Mouse (Mus musculus) hindbrain, embryonic 13.5 days (tissue): ENCODE measurements at regions not wholly inside any gene's neighbourhood (a gene's known extent, or its start where the extent isn't known, plus 50 kb on each side); places are given as distances from the start of the nearest gene placed in this dataset.

Experiments used
- ATAC-seq: fragments of 200-750 bp; cut with Nextera tagmentation; 2 replicates; pipeline ENCODE4 v1.8.0; 2017; ENCODE audit warnings: moderate TSS enrichment; ENCODE audit not compliant: low FRiP score
- H3K27ac ChIP-seq: fragments of 300-500 bp; sonication (generic); 2 replicates; pipeline ENCODE4 v1.5.1; 2015; ENCODE audit warnings: inconsistent platforms, mild to moderate bottlenecking, moderate library complexity
- H3K27me3 ChIP-seq: fragments of 300-500 bp; sonication (generic); 2 replicates; pipeline ENCODE4 v1.6.1; 2015; ENCODE audit warnings: mild to moderate bottlenecking, inconsistent platforms
- H3K36me3 ChIP-seq: fragments of 300-500 bp; sonication (generic); 2 replicates; pipeline ENCODE4 v1.6.1; 2015; ENCODE audit warnings: mild to moderate bottlenecking, inconsistent platforms
- H3K4me1 ChIP-seq: fragments of 300-500 bp; sonication (generic); replicated peaks from 2 replicates; pipeline ENCODE4 v1.6.1; 2015; ENCODE audit warnings: inconsistent platforms
- H3K4me2 ChIP-seq: fragments of 300-500 bp; sonication (generic); 2 replicates; pipeline ENCODE4 v1.6.1; 2015; ENCODE audit warnings: inconsistent platforms, mild to moderate bottlenecking, moderate library complexity
- H3K4me3 ChIP-seq: fragments of 300-500 bp; sonication (generic); 2 replicates; pipeline ENCODE4 v1.5.1; 2015; ENCODE audit warnings: mild to moderate bottlenecking, inconsistent platforms
- H3K9ac ChIP-seq: fragments of 300-500 bp; sonication (generic); 2 replicates; pipeline ENCODE4 v1.6.1; 2015; ENCODE audit warnings: mild to moderate bottlenecking, inconsistent platforms
- H3K9me3 ChIP-seq: fragments of 300-500 bp; sonication (generic); 2 replicates; pipeline ENCODE4 v1.6.1; 2016; ENCODE audit warnings: inconsistent platforms
- WGBS: fragments of 180-500 bp; shearing (Covaris S2); methylation state at CpG from one replicate; pipeline ENCODE4 v1.1.7; 2015; 5-methylcytosine and 5-hydroxymethylcytosine counted together

DNA sequence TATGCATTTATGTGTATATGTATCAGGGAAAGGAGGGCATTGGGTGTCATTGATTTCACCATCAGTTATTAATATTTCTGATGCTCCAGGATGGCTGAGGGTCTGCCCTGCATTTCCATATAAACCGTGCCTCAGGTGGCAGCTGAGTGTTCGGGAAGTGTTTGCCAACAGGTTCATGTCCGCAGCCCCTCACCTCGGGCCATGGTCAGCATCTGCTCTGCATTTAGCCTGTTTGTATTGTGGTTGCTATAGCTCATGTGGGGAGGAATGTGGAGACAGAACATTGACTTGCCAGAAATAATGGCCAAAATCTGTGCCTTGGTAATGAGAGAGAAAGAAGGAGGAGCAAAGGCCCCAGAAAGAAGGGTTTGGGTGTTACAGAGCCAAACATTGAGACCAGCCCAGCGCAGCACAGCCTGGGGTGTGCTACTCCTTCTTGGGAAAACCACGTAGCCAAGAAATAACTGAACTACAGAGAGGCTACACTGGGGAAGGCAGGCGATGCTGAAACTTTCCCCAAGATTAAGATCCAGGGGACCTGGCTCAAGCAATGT is 338.0 kb downstream of the Agtpbp1 start:
- H3K9me3 ChIP-seq: no peaks in the 10 kb centered on the region
- no peaks in the 10 kb centered on the region for H3K36me3 ChIP-seq
- 84% methylated on average over 7 of the region's 7 CpGs for WGBS
- H3K9ac ChIP-seq: no peak overlapping the region
- no peak for ATAC-seq
- H3K4me3 ChIP-seq: no peak overlapping the region
- no peak overlapping the region for H3K4me2 ChIP-seq
- peaks cover 20% of the 10 kb centered on the region for H3K4me1 ChIP-seq
- no peak overlapping the region for H3K27ac ChIP-seq
- no peaks in the 10 kb centered on the region for H3K27me3 ChIP-seq

DNA sequence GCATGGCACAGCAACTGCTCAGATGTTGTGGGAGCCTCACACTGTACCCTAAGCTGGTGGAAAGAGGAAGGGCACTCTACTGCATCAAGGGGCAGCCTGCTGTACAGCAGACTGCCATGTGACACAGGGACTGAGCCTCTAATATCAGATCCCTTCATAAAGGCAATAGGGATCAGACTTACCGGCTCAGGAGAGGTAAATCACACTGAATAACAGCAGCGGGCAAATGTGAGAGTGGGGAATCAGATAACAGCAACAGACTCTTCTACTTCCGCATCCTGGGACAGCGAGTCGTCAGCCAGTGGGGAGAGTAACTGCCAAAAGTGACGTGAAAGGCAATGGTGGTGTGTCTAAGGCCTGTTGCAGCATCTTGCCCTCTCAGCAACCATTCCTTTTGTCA is 339.0 kb downstream of the Agtpbp1 start:
- Histone ChIP-seq H3K4me2 (no peak overlapping the region), H3K9ac (no peak overlapping the region), H3K4me3 (no peak overlapping the region), H3K36me3 (no peaks in the 10 kb centered on the region), H3K4me1 (peaks cover 10% of the 10 kb centered on the region), H3K9me3 (no peaks in the 10 kb centered on the region), H3K27me3 (no peaks in the 10 kb centered on the region), H3K27ac (no peak overlapping the region)
- ATAC-seq: no peak
- 78% methylated on average over 6 of the region's 6 CpGs for WGBS

DNA sequence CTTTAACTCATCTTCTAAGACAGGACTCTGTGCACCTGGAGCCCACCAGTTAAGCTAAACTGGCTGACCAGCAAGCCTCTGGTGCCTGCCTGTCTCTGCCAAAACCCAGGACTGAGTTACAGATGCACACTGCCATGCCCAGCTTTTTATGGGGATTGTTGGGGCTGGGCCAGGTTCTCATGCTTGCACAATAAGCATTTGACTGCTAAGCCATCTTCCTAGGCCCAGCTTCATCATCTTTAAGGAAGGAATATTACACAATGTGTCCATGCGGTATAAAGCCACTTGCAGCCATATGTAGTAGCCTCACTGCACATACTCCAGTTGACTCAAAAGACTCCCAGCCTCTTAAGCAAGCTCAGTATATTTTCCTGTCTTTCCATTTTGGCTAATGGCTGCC is 340.4 kb downstream of the Agtpbp1 start:
- no peak overlapping the region for H3K27ac ChIP-seq
- no peak overlapping the region for H3K4me3 ChIP-seq
- no peaks in the 10 kb centered on the region for H3K36me3 ChIP-seq
- H3K9ac ChIP-seq: no peak overlapping the region
- WGBS: 87% methylated on average over 1 of the region's 1 CpGs
- H3K27me3 ChIP-seq: no peaks in the 10 kb centered on the region
- ATAC-seq: no peak
- H3K4me2 ChIP-seq: no peak overlapping the region
- 0 out of 2 replicates have a peak, but pooled peaks cover 4% of the 10 kb centered on the region for H3K4me1 ChIP-seq
- no peaks in the 10 kb centered on the region for H3K9me3 ChIP-seq

DNA sequence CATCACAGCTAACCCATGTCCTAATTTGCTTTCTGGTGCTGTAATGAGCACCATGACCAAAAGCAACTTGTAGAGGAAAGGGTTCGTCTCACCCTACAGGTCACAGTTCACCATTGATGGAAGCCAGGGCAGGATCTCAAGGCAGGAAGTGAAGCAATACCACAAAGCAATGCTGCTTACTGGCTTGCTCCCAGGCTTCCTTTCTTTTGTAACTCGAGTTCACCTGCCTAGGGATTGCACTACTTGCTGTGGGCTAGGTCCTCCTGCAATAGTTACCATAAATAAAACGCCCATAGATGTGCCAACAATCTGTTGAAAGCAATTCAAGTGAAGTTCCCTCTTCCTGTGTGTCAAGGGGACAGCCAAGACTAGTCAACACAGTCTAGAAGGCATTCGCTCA is 342.4 kb downstream of the Agtpbp1 start:
- Histone ChIP-seq H3K9ac (no peak overlapping the region), H3K4me2 (no peak overlapping the region), H3K27ac (no peak overlapping the region)

DNA sequence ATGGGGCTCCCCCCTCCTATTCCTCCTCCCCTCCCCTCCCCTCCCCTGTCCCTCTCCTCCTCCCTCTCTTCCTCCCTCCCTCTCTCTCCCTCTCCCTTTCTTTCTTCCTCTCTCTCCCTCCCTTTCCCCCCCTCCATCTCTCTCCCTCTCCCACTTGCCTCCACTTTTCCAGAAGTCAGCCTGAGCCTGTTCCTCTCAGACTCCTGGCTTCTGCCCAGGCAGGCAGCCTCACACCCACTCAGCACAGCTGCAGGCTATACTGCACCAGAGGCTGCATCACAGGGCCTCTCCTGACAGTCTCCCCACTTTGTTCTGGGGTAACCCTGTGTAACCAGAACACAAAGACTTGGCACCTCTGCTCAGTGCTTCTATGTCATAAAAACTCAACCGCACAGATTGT is 346.3 kb downstream of the Agtpbp1 start:
- Histone ChIP-seq H3K36me3 (no peaks in the 10 kb centered on the region), H3K9ac (no peak overlapping the region), H3K27ac (no peak overlapping the region), H3K4me3 (no peak overlapping the region), H3K27me3 (no peaks in the 10 kb centered on the region), H3K9me3 (no peaks in the 10 kb centered on the region), H3K4me1 (no peaks in the 10 kb centered on the region), H3K4me2 (no peak overlapping the region)
- no peak for ATAC-seq
- 80% methylated on average over 1 of the region's 1 CpGs for WGBS

More for the DNA sequence above, 342.4 kb downstream of the Agtpbp1 start:
- ATAC-seq: no peak
- no peaks in the 10 kb centered on the region for H3K27me3 ChIP-seq
- no peaks in the 10 kb centered on the region for H3K9me3 ChIP-seq
- no peak overlapping the region for H3K4me3 ChIP-seq
- 79% methylated on average over 4 of the region's 4 CpGs for WGBS
- 0 out of 2 replicates have a peak, but pooled peaks cover 4% of the 10 kb centered on the region for H3K4me1 ChIP-seq
- no peaks in the 10 kb centered on the region for H3K36me3 ChIP-seq

DNA sequence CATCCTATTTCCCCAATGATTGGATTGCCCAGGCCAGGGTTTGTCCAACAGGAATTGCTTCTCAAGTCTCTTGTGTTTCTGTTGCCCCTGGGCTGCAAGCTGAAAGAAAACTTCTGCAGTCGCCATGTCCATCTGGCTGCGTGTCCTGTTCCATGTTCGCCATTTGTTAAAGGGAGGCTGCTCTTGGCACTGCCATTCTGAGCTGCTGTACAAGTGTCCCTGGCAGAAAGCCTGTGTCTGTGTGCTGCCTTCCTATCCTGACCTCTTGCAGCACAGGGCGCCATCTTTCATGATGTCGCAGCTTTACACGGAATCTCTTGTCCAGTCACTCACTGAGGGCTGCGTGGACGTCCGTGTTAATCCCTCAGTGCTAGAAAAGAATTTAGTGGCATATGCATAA is 349.2 kb downstream of the Agtpbp1 start:
- H3K27me3 ChIP-seq: no peaks in the 10 kb centered on the region
- no peak overlapping the region for H3K27ac ChIP-seq
- 88% methylated on average over 9 of the region's 9 CpGs for WGBS
- no peak overlapping the region for H3K9ac ChIP-seq
- H3K9me3 ChIP-seq: no peaks in the 10 kb centered on the region
- no peak for ATAC-seq
- no peaks in the 10 kb centered on the region for H3K4me1 ChIP-seq
- no peak overlapping the region for H3K4me2 ChIP-seq
- no peak overlapping the region for H3K4me3 ChIP-seq
- no peaks in the 10 kb centered on the region for H3K36me3 ChIP-seq

DNA sequence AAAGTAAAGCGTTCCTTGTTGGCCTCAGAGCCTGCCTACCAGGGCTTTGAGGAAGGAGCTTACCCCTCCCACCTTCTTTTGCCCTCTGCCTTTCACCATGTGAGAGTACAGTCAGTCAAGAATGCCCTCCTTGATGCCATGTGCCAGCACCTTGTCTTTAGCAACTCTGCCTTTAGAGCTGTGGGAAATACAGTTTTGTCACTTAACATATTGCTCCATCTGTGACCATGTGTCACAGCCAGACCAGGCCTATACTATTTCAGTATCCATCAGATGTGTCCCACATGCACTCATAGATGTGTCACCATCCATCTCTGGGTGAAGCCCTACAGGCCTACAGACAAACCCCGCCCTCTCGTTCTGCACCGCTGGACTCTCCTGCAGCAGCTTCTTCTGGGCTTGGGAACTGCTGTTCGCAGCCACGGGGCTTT is 355.9 kb downstream of the Agtpbp1 start:
- Histone ChIP-seq H3K9me3 (no peaks in the 10 kb centered on the region), H3K4me1 (no peaks in the 10 kb centered on the region), H3K27me3 (no peaks in the 10 kb centered on the region), H3K9ac (no peak overlapping the region), H3K4me3 (no peak overlapping the region), H3K36me3 (no peaks in the 10 kb centered on the region), H3K27ac (no peak overlapping the region), H3K4me2 (no peak overlapping the region)
- 88% methylated on average over 6 of the region's 6 CpGs for WGBS
- no peak for ATAC-seq

DNA sequence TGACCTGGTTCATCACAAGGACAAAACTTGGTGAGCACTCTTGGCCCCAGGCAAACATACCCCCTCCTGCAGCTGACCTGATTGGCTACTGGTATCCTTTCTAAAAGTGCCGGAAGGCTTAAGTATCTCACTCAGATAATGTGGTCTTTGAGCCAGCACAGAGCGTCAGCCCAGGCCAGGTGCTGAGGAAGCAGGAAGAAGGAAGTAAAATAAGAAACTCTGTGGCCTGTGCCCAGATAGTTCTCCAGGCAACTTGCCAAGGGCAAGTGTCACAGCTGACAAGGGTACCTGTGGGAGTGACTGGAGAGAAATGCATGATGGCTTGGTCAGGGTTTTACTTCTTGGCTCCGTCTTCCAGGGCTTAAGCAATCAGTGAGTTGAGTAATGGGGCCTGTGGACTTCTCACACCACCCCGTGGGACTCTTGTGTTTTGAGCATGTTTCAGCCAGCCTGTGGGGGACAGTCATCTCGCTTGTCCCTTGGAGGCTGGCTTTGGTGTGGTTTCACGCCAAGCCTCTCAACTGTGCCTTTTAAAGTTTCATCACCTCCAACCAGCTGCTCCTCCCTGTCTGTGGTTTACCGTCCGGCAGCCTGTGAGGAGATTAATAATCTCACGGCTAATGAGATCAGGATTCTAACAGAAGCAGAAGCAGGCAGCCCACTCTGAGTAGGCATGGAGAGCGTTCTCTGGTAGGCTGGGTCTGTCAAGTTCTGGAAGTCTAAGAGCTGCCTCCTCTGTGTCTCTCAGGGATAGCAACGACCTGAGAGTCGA is 356.8 kb downstream of the Agtpbp1 start:
- Histone ChIP-seq H3K27me3 (no peaks in the 10 kb centered on the region), H3K4me3 (no peak overlapping the region), H3K9me3 (no peaks in the 10 kb centered on the region), H3K36me3 (no peaks in the 10 kb centered on the region), H3K9ac (no peak overlapping the region), H3K4me1 (no peaks in the 10 kb centered on the region), H3K27ac (no peak overlapping the region), H3K4me2 (no peak overlapping the region)
- 67% methylated on average over 12 of the region's 12 CpGs for WGBS
- no peak for ATAC-seq

DNA sequence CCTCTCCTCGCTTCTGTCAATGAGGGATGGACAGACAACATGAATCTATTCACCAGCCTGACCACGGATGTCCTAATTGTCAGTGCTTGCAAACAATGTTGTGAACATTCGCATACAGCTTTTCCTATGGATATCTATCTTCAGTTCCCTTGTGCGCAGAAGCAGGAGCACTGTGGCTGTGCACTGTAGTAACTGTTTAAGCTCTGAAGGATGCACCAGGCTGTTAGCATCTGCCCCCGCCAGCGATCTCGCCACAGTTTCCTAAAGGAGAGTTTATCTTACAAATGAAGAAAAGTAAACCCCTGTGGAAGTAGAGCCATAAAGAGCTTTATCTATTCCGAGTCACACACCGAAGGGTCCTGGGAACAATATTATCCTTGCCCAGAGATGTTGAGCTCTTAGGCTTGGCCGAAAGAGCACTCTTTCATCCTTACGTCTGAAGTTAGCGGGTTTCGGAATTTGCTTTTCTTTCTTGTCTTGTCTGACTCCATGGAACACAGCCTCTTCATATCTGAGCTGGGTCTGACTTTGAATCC is 357.4 kb downstream of the Agtpbp1 start:
- Histone ChIP-seq H3K9ac (no peak overlapping the region), H3K27ac (no peak overlapping the region), H3K4me3 (no peak overlapping the region), H3K36me3 (no peaks in the 10 kb centered on the region), H3K9me3 (no peaks in the 10 kb centered on the region), H3K4me2 (no peak overlapping the region), H3K4me1 (no peaks in the 10 kb centered on the region), H3K27me3 (no peaks in the 10 kb centered on the region)
- 91% methylated on average over 13 of the region's 13 CpGs for WGBS
- ATAC-seq: no peak

DNA sequence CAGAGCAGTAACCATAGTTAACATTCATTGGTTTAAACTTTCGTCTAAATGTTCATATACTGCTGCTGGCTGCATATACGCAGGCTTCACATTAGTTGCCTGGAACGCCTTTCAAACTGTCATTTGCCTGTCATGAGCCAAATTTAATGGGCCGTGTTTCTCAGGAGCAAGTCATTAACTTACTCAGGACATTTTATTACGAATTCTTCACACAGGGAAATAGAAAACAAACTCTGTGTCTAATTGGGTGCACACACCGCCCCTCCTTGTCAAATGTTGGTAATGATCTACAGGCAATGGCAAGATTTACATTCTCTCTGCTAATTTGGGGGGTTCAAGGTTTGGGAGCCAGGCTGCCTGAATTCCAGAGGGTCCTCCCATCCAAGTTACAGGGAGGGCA is 364.4 kb downstream of the Agtpbp1 start:
- ATAC-seq: no peak
- Histone ChIP-seq H3K9me3 (no peaks in the 10 kb centered on the region), H3K27ac (no peak overlapping the region), H3K4me3 (no peak overlapping the region), H3K4me2 (no peak overlapping the region), H3K36me3 (no peaks in the 10 kb centered on the region), H3K4me1 (no peaks in the 10 kb centered on the region), H3K9ac (no peak overlapping the region), H3K27me3 (no peaks in the 10 kb centered on the region)
- WGBS: 62% methylated on average over 6 of the region's 6 CpGs

DNA sequence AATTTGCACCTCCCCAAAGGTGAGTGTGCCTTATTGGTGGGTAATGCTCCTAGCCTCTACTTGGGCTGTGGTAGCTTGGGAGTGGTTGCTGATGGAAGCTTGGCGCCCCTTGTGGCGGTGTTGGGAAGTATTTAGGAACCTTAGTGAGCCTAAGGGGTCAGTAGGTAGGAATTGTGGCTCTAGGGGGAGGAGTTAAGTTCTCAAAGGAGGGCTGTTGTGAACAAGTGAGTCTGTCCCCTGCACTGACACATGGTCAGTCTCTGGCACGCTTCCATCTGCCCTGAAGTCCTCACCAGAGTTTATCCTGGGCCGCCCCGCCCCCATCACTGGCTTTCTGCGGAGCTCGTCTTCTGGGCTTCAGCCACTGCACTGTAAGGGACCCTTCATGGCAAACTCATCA is 364.9 kb downstream of the Agtpbp1 start:
- no peak overlapping the region for H3K4me2 ChIP-seq
- H3K27ac ChIP-seq: no peak overlapping the region
- ATAC-seq: no peak
- no peak overlapping the region for H3K9ac ChIP-seq
- H3K4me3 ChIP-seq: no peak overlapping the region
- H3K4me1 ChIP-seq: no peaks in the 10 kb centered on the region
- no peaks in the 10 kb centered on the region for H3K9me3 ChIP-seq
- no peaks in the 10 kb centered on the region for H3K36me3 ChIP-seq
- H3K27me3 ChIP-seq: no peaks in the 10 kb centered on the region
- WGBS: 26% methylated on average over 7 of the region's 7 CpGs

DNA sequence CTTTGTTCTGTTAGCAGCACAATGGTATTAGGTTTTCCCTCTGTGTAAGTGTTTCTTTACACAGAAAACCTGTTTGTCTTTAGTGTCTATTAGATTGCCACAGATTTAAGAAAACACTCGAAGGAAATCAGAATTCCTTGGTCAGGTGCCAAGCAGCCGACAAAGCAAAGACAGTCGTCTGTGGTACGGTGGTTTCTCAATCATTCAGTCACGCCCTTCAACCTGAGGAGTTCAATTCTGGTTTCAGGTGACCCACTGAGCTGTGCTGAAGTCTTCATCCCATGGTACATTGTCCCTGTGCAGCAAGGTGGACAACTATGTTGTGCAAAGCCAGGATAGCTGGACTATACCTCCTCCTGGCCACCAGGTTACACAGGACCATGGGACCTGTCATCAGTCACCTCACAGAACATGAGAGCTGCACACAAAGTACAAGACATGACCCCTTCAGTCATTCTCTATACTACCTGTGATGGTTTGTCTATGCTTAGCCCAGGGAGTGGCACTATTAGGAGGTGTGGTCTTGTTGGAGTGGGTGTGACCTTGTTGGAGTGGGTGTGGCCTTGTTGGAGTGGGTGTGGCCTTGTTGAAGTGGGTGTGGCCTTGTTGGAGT is 368.2 kb downstream of the Agtpbp1 start:
- no peaks in the 10 kb centered on the region for H3K27me3 ChIP-seq
- no peak overlapping the region for H3K27ac ChIP-seq
- no peak overlapping the region for H3K9ac ChIP-seq
- no peak for ATAC-seq
- 62% methylated on average over 5 of the region's 5 CpGs for WGBS
- no peaks in the 10 kb centered on the region for H3K4me1 ChIP-seq
- H3K4me2 ChIP-seq: no peak overlapping the region
- no peaks in the 10 kb centered on the region for H3K9me3 ChIP-seq
- no peak overlapping the region for H3K4me3 ChIP-seq
- no peaks in the 10 kb centered on the region for H3K36me3 ChIP-seq
